Mouse (Mus musculus): Measurements from ENCODE around the gene Metap1.

- TF ChIP-seq CTCF (IDR thresholded peaks at IDR 0.05; ENCODE audit: borderline replicate concordance, insufficient read depth, low read depth, low read length) (no peak), POLR2A (IDR thresholded peaks at IDR 0.05; ENCODE audit: borderline replicate concordance, insufficient read depth, low read length) (no peak)
Observed at GRCm38 (mm10) chr3:138513243-138513642, 23.9 kb upstream of the Metap1 start.

Data from cerebellum, adult 2 months (tissue).